Mouse (Mus musculus) hindbrain, embryonic 11.5 days (tissue): ENCODE results near the gene Slc15a4. TPM values are rescaled to one million over a fixed set of nuclear protein-coding genes. Genes with fewer than 3 reads are reported as not detected.
A peak's percentile ranks its signal among the peaks of the same experiment; 100 is the strongest.

Experiments
- ATAC-seq: fragments of 200-750 bp; cut with Nextera tagmentation; 2 replicates; pipeline ENCODE4 v1.8.0; 2017; ENCODE audit warnings: mild to moderate bottlenecking, moderate TSS enrichment, moderate library complexity; ENCODE audit not compliant: low FRiP score
- DNase-seq: peaks from one replicate; pipeline ENCODE4 v3.0.0-alpha.2; 2015; ENCODE audit warnings: low spot score
- H3K27ac ChIP-seq: fragments of 300-500 bp; sonication (generic); 2 replicates; pipeline ENCODE4 v1.5.1; 2014; ENCODE audit warnings: mild to moderate bottlenecking, low read depth, low read length
- H3K27me3 ChIP-seq: fragments of 300-500 bp; sonication (generic); 2 replicates; pipeline ENCODE4 v1.6.1; 2014; ENCODE audit warnings: mild to moderate bottlenecking, low read length, moderate library complexity, mixed read lengths; ENCODE audit not compliant: control insufficient read depth, insufficient read depth
- H3K36me3 ChIP-seq: fragments of 300-500 bp; sonication (generic); 2 replicates; pipeline ENCODE4 v1.6.1; 2014; ENCODE audit warnings: mild to moderate bottlenecking, low read length, moderate library complexity, mixed read lengths; ENCODE audit not compliant: control insufficient read depth, insufficient read depth
- H3K4me1 ChIP-seq: fragments of 300-500 bp; sonication (generic); replicated peaks from 2 replicates; pipeline ENCODE4 v1.6.1; 2014; ENCODE audit warnings: low read length, mixed read lengths; ENCODE audit not compliant: control insufficient read depth, insufficient read depth
- H3K4me2 ChIP-seq: fragments of 300-500 bp; sonication (generic); replicated peaks from 2 replicates; pipeline ENCODE4 v1.6.1; 2014; ENCODE audit warnings: mild to moderate bottlenecking, low read depth, low read length
- H3K4me3 ChIP-seq: fragments of 300-500 bp; sonication (generic); 2 replicates; pipeline ENCODE4 v1.5.1; 2014; ENCODE audit warnings: low read depth, low read length
- H3K9ac ChIP-seq: fragments of 300-500 bp; sonication (generic); 2 replicates; pipeline ENCODE4 v1.6.1; 2014; ENCODE audit warnings: low read depth, low read length
- H3K9me3 ChIP-seq: fragments of 300-500 bp; sonication (generic); 2 replicates; pipeline ENCODE4 v1.6.1; 2016; ENCODE audit warnings: low read length; ENCODE audit not compliant: control insufficient read depth
- WGBS: fragments of 180-500 bp; shearing (Covaris S2); extraction: QIAGEN DNeasy Blood & Tissue Kit; methylation state at CpG from one replicate; pipeline ENCODE4 v1.1.7; 2014; 5-methylcytosine and 5-hydroxymethylcytosine counted together
- polyA plus RNA-seq: library from polyadenylated mRNA; unstranded; fragments of >200 nt; fragmentation: Nextera tagmentation; extraction: Ambion mirVana; gene quantifications from 2 replicates; pipeline ENCODE4 v1.2.1, GENCODE M21; 2014

Slc15a4 gene
- polyA plus RNA-seq, 1 experiment from 2014 or later: 22.2 TPM

DNA sequence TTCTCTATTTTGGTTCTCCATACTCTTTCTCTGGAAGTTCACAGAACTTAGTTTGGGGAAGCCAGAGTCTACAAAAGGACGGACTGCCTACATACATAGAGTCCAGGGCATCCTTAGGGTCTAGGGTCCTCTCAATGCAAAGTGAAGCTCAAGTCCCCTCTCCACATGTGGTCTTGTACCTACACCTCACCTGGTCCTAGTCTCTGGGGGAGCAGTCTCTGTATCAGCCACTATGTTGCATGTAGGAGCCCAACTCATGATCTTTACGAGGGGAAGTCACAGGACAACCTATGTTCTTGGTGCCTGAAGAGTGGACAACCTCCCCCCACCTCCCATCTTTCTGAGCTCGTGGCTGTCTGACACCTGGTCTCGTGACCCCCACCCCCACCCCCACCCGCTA is 1.0 kb downstream of the Slc15a4 start:
- no peak overlapping the region; the same call in 1 of the 2 replicates for H3K9ac ChIP-seq
- H3K27ac ChIP-seq: no peak overlapping the region
- DNase-seq (peak; percentile 19), ATAC-seq (peak; percentile 33; the same call in 1 of the 2 replicates)
- peak overlapping the region; percentile 98 for H3K4me2 ChIP-seq
- H3K9me3 ChIP-seq: no peaks in the 10 kb centered on the region
- no peaks in the 10 kb centered on the region for H3K4me1 ChIP-seq
- H3K4me3 ChIP-seq: peak overlapping the region; percentile 54
- H3K27me3 ChIP-seq: no peaks in the 10 kb centered on the region
- no peaks in the 10 kb centered on the region for H3K36me3 ChIP-seq
- WGBS: 16% methylated on average over 4 of the region's 5 CpGs

DNA sequence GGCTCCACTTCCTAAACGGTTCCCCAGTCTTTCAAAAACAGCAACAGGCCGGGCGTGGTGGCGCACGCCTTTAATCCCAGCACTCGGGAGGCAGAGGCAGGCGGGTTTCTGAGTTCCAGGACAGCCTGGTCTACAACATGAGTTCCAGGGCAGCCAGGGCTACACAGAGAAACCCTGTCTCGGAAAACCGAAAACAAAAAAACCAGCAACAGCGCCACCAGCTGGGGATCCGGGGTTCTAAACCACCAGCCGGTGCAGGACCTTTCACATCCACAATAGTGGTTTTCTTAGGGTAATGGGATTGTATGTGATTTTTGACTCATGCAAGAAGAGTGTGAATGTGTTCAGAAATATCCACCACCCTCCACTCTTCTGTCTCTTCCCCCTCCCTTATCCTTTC is 5.5 kb downstream of the Slc15a4 start:
- no peaks in the 10 kb centered on the region for H3K4me1 ChIP-seq
- no peak overlapping the region for H3K9ac ChIP-seq
- no peak overlapping the region for H3K4me2 ChIP-seq
- no peaks in the 10 kb centered on the region for H3K36me3 ChIP-seq
- 86% methylated on average over 12 of the region's 12 CpGs for WGBS
- H3K9me3 ChIP-seq: no peaks in the 10 kb centered on the region
- no peak for DNase-seq
- no peak overlapping the region for H3K27ac ChIP-seq
- H3K4me3 ChIP-seq: no peak overlapping the region
- H3K27me3 ChIP-seq: no peaks in the 10 kb centered on the region
- ATAC-seq: no peak

- ATAC-seq: no peak
- no peaks in the 10 kb centered on the region for H3K4me1 ChIP-seq
- no peak overlapping the region for H3K4me3 ChIP-seq
- no peaks in the 10 kb centered on the region for H3K27me3 ChIP-seq
- DNase-seq: no peak
- no peak overlapping the region for H3K27ac ChIP-seq
- H3K9me3 ChIP-seq: no peaks in the 10 kb centered on the region
- WGBS: 86% methylated on average over 10 of the region's 10 CpGs
- H3K4me2 ChIP-seq: no peak overlapping the region
- no peaks in the 10 kb centered on the region for H3K36me3 ChIP-seq
- H3K9ac ChIP-seq: no peak overlapping the region
Observed at GRCm38 (mm10) chr5:127624427-127625213, 8.1 kb downstream of the Slc15a4 start.

DNA sequence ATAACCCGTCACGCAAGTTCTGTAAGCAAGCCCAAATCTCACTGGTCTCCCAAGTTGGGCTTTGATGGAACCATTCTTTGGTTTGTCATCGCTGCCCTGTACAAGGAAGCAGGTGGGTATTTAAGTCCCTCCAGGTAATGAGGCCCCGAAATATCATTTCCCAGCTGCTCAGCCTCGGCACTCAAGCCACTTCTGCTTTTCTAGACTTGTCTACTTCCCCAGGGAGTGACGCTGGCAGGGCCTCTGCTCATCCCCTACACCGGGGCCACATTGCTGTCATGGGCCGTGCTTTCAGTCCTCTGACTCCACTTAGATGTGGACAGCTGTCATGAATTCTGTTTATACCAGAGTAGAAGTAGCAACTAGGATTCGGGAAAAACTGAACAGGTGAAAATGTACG is 11.6 kb downstream of the Slc15a4 start:
- ATAC-seq (no peak), DNase-seq (no peak)
- H3K27ac ChIP-seq: no peak overlapping the region
- no peak overlapping the region for H3K4me3 ChIP-seq
- no peak overlapping the region for H3K4me2 ChIP-seq
- 82% methylated on average over 10 of the region's 10 CpGs for WGBS
- no peaks in the 10 kb centered on the region for H3K36me3 ChIP-seq
- H3K9ac ChIP-seq: no peak overlapping the region
- H3K4me1 ChIP-seq: no peaks in the 10 kb centered on the region; the same call in 1 of the 2 replicates
- no peaks in the 10 kb centered on the region for H3K27me3 ChIP-seq
- no peaks in the 10 kb centered on the region for H3K9me3 ChIP-seq

- peaks cover 6% of the 10 kb centered on the region for H3K4me1 ChIP-seq
- no peak overlapping the region for H3K4me3 ChIP-seq
- H3K9ac ChIP-seq: no peak overlapping the region
- ATAC-seq (no peak), DNase-seq (no peak)
- H3K4me2 ChIP-seq: no peak overlapping the region
- 82% methylated on average over 8 of the region's 8 CpGs for WGBS
- H3K27ac ChIP-seq: no peak overlapping the region
- H3K36me3 ChIP-seq: no peaks in the 10 kb centered on the region
- no peaks in the 10 kb centered on the region for H3K27me3 ChIP-seq
- H3K9me3 ChIP-seq: no peaks in the 10 kb centered on the region
Observed at GRCm38 (mm10) chr5:127620371-127620770, 12.3 kb downstream of the Slc15a4 start.

GRCm38 (mm10) chr5:127618834-127619233 is 13.9 kb downstream of the Slc15a4 start:
- H3K27me3 ChIP-seq: no peaks in the 10 kb centered on the region

DNA sequence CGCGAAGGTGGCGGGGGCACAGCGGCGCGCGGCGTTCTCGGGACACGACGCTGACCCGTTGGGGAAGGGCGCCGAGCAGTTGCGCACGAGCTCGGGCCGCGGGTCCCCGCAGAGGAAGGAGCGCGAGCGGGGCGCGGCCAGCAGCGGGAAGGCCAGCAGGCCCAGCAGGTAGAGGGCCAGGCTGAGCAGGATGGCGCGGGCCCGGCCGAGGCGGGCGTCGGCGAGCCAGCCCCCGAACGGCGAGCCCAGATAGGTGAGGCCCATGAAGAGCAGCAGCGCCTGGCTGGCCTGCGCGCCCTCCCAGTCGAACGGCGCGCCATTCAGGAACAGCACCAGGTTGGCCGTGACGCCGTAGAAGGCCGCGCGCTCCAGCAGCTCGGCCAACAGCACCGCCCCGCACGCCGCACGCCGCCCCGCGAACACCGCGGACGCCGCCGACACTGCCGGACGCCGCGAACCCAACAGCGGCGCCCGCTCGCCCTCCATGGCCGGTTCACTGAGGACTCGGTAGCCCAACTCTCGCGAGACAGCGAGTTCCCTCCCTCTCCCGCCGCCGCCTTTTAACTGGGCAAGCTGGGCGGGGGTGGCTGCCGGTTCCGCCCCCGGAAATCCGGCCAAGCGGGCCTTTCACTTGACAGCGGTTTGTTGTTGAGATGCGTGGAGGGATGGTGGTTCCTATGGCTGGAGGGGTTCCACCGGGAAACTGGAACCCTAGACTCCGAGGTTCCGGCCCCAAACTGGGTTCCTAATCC is 15.6 kb downstream of the Slc15a4 start:
- Histone ChIP-seq H3K4me2 (peak overlapping the region; percentile 88), H3K27ac (peak overlapping the region; percentile 52), H3K36me3 (no peaks in the 10 kb centered on the region), H3K27me3 (no peaks in the 10 kb centered on the region), H3K9me3 (no peaks in the 10 kb centered on the region), H3K4me1 (peaks cover 6% of the 10 kb centered on the region), H3K4me3 (peak overlapping the region; percentile 94), H3K9ac (peak overlapping the region; percentile 98)
- peak; percentile 92 for ATAC-seq
- DNase-seq: peak; percentile 96
- WGBS: under 1% methylated on average over 82 of the region's 91 CpGs

More at GRCm38 (mm10) chr5:127618834-127619233, 13.9 kb downstream of the Slc15a4 start:
- H3K36me3 ChIP-seq: no peaks in the 10 kb centered on the region
- no peaks in the 10 kb centered on the region for H3K9me3 ChIP-seq
- no peak overlapping the region for H3K4me3 ChIP-seq
- DNase-seq (no peak), ATAC-seq (no peak)
- no peak overlapping the region for H3K4me2 ChIP-seq
- H3K9ac ChIP-seq: no peak overlapping the region
- no peak overlapping the region for H3K27ac ChIP-seq
- H3K4me1 ChIP-seq: peaks cover 6% of the 10 kb centered on the region
- 66% methylated on average over 3 of the region's 3 CpGs for WGBS

- no peaks in the 10 kb centered on the region for H3K36me3 ChIP-seq
- peak; percentile 17 for DNase-seq
- H3K27ac ChIP-seq: no peak overlapping the region
- H3K9ac ChIP-seq: peak overlapping the region; percentile 98
- 22% methylated on average over 5 of the region's 5 CpGs for WGBS
- H3K9me3 ChIP-seq: no peaks in the 10 kb centered on the region
- peak overlapping the region; percentile 88 for H3K4me2 ChIP-seq
- ATAC-seq: peak; percentile 33; the same call in 1 of the 2 replicates
- peaks cover 6% of the 10 kb centered on the region for H3K4me1 ChIP-seq
- H3K27me3 ChIP-seq: no peaks in the 10 kb centered on the region
- peak overlapping the region; percentile 94 for H3K4me3 ChIP-seq
Observed at GRCm38 (mm10) chr5:127616151-127616550, 16.5 kb downstream of the Slc15a4 start.
